Mouse (Mus musculus): ENCODE measurements around the gene Armc8.

GRCm38 (mm10) chr9:99491050-99491449 is 77.6 kb downstream of the Armc8 start:
- TF ChIP-seq CTCF (conservative IDR thresholded peaks at IDR 0.05; ENCODE audit: low read length) (no peak), NANOG (IDR thresholded peaks at IDR 0.05; ENCODE audit: borderline replicate concordance, low read length) (no peak)

Data from E14TG2a.4 (cell line).